Mouse (Mus musculus): ENCODE measurements around the gene Mogat2.

- TF ChIP-seq POLR2A (IDR thresholded peaks at IDR 0.05; ENCODE audit: low read depth, low read length) (no peak), CTCF (IDR thresholded peaks at IDR 0.05; ENCODE audit: borderline replicate concordance, insufficient read depth, low read length) (no peak)
These were observed 23.0 kb downstream of the Mogat2 start for GRCm38 (mm10) chr7:99215347-99215855.
